Mouse (Mus musculus): ENCODE results near the gene Rassf10. TPM values are rescaled to one million over a fixed set of nuclear protein-coding genes. Genes with fewer than 3 reads are reported as not detected.
A peak's percentile ranks its signal among the peaks of the same experiment; 100 is the strongest.
"Not testable (repeated sequence)": the region's sequence is repeated elsewhere in the genome, so short reads cannot be mapped to it uniquely, and the experiment has no call there.

The Rassf10 gene
- 1 to 10 TPM; 1.4 to 1.6 TPM for total RNA-seq (2021)

DNA sequence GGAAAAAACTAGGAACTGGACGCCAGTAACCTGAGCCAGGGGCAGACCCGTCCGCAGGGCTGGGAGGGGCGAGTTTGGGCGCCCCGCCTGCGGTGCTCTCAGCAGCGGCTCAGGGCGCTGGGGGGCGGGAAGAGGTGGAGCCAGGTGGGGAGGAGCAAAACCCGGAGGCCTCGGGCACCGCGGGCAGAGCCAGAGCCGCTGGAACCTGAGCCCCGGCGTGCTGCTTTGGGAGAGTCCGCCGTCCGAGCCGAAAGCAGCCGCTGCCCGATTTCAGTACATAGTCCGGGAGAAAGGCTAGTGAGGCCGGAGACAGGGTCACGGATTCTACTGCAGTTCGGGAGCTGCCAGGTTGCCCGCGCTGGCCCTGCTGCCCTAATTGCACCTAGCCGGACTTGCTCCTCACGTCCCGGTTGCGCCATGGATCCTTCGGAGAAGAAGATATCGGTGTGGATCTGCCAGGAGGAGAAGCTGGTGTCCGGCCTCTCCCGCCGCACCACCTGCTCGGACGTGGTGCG, at the start of gene Rassf10:
Gene Rassf10, plus strand, starts transcription at position 186 of the 515 bp plus-strand sequence.
- peak; percentile 38 to 44 for DNase-seq

DNA sequence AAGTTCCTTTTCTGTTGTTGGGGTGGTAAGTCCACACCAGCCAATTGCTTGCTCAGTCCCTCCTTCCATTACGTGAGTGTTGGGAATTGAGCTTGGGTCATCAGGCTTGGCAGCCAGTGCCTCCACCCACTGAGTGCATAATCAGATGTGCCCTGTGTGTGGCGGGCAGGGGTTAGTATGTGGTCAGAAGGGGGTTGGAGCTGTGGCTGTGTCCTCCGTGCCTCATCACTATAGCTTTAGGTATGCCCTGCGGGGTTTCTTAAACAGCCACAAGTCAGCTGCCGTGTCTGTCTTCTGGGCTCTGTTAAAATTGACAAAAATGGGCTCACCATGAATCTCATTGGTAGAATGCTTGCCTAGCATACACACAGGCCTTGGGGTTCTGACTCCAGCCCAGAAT, 46.9 kb upstream of the Rassf10 start:
- DNase-seq = no peak

DNA sequence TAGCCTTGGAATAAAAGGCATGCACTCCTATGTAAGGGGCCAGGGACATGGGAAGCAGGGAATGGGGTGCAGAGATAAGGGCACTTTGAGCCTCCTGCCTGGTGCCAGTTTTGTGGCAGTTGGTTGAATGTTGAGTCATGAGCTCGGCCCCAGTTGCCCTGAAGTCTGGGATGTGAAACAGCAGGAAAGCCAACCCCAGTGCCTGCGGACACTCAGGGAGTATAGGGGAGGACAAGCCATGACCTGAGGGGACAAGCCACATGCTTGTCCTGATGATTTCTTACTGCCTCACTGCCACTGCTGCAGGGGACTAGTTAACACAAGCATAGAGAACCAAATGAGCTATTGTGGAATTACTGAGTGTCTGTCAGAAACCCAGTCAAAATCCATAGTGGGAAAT, 46.3 kb upstream of the Rassf10 start:
- no peak for DNase-seq

DNA sequence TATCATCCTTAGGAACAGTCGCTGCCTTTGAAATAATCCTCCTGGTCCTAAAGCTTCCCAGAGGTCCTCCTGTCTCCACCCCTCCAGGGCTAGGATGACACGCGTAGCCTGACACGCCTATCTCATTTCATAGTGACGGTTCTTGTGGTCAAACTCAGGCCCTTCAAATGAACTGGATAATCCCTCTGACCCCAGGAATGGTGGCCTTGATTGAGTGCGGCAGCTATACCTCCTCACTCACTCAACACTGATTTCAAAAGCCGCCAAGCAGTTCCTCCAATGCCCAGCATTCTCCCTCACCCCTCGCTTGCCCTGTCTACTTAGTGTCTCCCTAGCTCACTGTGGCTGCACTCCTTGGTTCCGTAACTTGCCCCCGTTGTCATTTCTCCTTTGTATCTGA, 44.6 kb upstream of the Rassf10 start:
- no peak for DNase-seq

DNA sequence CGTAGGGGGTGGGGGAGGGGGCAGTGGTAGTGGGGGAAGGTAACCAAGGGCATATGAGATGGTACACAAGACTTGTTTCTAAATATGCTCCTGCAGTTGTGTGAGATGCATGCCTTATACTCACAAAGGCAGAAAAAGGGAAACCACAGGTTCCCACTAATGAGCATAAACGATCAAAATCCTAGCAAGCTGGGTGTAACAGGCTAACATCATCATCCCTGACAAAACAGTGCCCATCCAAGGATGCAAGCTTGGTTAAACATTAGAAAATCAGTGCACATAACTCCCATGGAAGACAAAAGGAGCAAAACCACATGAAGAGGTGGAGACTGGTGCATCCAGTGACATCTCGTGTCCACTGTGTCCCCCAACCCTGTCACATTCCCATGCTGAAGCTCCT, 40.8 kb upstream of the Rassf10 start:
- no peak for DNase-seq

DNA sequence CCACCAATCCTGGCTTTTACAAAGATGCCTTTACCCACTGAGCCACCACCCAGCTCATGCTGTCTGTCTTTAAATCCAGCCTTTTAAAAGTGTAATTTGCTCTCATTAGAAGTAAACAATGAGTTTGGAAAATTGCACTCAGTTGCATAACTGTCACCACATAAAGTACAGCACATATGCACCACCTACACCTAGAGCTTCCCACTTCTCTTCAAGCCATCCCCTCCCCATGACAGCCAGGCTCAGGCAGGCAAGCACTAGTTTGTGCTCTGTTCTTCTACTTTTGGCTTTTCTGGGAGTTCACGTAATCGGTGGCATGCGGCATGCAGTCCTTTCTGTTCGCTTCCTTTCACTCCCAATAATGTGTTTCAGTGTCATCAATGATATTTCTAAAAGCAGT, 38.2 kb upstream of the Rassf10 start:
- peak; percentile 37 to 41 for DNase-seq

DNA sequence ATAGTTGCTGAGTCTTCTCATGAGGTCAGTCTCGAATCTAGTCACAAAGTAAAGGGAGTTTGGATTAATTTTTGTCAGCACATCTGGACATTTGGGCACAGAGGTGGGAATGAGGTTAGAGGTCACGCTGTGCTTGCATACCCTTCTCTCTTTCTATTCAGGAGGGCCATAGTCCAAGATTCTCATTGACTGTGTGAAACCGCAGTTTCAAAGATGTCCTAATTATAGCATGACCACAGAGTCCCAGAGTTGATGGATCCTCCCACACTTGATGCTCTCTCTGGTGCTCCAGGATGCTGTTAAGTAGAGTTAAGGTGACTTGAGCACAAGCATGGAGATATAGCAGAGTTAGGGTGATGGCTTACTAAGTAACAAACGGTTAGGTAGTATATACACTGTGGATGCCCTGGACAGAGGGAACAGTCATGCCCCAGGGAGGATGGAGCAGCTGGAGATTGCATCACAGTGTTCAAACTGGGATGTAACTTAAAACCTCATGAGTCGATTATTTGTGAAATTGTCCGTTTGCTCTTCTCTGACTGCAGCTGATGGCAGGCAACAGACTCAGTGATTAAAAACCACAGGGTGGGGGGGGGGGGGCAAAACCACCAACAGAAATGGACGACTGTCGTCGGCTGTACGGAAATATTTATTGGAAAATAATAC, 36.0 kb upstream of the Rassf10 start:
- no peak for DNase-seq

DNA sequence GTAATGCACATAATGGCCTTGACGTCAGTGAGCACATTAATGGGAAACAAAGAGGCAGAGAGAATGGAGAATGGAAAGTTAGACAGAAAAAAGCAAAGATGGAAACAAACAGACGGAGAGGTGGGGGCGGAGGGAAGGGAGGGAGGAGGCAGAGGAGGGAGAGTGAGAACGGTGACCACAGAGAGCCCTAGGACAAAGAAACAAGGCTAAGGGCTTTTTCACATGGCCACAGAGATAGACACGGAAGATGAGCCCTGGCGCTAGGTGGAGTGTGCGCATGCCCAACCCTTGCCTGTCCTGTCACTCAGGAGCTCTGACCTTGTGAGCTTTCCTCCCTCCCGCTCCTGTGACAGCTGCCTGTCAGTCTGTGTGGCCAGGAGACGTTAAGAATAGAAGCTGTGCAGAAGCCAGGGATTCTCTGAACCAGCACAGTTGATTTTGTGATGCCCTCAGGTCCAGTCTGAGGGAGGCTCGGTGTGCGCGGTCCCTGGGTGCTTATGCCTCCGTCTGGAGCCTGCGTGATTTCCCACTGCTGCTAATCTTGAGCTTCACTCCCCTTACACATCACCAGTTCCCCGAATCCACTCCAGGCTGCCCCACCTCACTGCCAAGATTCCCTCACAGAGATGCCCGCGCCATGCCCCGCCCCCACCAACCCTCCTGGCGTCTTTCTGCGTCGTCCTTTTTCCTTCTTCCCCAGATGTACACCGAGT, 35.3 kb upstream of the Rassf10 start:
- DNase-seq = peak; percentile 12 to 37

DNA sequence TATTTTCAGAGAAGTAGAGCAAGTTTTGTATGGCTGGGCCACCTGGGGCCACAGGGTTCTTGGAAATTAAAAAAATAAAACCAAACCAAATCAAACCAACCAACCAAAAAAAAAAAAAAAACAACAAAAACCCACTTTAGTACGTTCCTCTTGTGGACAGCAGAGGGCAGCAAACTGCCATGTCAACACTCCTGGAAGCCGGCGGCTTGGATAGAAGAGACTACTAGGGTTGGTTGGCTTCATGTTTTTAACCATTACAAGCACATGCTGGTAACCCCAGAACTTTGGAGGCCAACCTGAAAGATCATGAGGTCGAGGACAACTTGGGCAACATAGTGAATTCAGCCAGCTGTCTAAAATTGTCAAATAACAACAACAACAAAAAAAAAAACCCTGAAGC, 33.9 kb upstream of the Rassf10 start:
- peak; percentile 23 to 41 for DNase-seq

DNA sequence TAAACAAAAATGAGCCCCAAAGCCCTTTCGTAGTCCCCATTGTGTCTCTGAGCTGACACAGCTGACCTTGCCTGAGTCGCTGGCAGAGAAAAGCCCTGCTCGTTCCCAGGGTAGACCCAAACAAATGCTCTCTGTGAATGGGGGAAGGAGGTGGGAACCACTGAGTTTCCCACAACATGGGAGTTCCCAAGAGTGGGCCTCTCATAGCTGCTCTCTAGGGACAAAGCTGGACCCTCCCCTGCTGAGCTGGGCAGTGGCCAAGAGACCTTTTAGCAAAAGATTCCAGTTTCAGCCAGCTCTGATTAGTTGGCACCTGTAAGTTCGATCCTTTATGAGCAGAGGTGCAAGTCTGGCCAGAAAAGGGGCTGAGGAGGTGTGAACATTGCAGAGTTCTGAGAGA, 31.0 kb upstream of the Rassf10 start:
- no peak for DNase-seq

DNA sequence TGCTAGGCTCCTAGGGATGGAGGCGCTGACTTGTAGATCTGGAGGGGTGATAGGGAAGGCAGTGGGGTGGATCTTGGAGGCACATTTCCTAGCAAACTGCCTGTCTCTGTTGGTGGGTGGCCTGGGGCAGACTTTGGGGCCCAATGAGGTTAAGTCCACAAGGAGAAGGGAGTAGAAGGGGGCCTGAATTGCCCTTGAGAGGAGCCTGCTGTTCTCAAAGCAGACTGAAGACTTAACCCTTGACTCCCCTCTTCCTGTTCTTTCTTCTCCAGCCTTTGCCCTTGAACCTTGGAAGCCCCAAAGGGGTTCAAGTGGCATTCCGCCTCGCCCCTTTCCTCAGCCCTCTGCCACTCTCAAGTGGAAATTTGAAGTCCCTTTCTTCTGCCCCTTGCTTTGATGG, 30.1 kb upstream of the Rassf10 start:
- DNase-seq = no peak

DNA sequence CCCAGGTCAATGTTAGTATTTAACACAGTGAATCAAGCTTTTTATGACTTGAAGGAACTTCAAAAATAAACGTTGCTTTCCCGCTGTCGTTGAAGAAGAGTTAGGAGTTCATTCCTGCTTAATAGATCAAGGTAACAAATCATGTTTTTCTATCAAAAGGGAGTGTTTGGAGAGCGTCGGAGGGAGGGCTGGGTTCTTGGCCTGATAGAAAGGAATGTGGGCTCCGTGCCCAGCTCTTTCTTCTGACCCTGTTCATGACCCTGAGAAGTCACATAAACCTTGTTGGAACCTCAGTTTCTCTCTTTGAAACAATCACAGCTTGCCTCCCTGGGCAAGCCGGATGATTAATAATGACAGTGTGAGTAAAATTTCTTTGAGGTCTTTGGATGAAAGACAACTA, 23.1 kb upstream of the Rassf10 start:
- no peak for DNase-seq

DNA sequence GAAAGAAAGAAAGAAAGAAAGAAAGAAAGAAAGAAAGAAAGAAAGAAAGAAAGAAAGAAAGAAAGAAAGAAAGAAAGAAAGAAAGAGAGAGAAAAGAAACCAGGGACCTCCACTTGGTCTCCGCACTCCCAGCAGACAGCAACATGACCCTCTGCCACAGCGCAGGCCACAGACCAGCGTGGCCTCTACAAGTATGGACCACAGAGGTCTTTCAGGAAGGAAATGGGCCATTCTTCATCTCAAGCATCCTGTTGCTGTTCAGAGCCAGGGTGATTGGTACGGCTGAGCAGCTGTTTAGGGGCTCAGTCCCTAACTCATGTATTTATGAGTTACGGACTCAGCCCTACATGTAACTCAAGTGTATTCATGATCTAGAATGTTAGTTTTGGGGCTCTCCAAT, 17.9 kb upstream of the Rassf10 start:
- not testable (repeated sequence) for DNase-seq

DNA sequence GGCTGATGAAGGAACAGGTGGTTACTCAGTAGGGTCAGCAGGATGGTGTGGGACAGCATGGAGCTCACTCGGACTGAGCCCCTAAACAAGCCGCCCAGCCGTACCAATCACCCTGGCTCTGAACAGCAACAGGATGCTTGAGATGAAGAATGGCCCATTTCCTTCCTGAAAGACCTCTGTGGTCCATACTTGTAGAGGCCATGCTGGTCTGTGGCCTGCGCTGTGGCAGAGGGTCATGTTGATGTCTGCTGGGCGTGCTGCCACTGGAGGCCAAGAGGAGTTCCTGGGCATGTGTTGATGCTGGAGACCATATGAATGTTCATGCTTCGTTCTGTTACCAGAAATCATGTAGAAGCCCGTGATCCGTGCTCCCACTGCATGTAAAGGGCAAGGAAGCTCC, 16.7 kb upstream of the Rassf10 start:
- no peak for DNase-seq

DNA sequence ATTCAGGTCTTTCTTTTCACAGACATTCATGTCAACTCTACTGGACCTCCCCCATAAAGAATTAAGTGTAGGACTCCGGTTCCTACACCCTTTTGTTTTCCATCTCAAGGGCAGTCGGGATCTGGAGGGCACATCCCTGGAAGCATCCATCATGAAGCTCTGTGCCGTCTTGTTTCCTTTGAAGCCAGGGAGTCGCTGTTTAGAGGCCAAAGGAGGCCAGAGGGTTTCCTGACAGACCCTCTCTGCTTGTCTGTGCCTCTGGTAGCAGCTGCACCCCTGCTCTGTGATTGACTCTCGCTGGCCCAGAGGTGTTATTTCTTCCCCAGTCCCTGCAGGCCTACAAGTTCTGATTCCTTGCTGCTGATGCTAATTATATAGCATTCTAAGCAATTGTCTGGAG, 14.8 kb upstream of the Rassf10 start:
- DNase-seq = no peak

DNA sequence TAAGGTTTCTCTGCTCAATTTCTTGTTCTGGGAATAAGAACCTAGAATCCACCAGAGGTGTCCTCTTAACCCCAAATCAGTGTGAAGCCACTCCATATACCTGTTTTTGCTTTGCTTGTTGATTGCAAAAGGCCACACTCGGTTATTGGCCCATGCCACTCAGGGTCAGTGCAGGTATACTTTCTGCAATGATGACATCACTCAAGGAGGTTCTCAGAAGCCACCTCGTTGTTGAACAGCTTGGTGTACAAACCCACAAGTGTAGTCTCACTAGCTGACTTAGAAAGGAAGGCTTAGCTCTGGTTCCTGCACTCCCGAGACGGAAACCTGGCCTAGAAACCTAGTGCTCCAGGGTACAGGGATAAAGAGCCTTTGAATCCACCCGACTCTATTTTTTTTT, 11.2 kb upstream of the Rassf10 start:
- DNase-seq = no peak

DNA sequence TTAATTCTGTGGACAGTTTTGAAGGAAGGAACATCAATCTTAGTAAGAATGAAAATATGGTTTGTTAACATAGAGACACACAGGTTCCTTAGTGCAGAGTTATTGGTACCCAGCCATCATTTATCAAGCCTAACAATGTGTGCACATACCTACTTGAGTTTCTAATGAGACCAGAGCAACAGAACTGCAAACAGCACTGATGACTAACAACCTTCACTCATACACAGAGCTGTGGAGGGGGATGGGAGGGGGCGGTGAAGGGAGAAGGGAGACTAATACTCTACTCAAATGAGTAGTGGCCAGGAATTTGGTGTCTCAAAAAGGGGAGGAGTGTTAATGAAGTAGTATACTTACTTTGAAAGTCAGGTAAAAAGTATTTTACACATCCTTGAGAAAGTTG, 10.7 kb upstream of the Rassf10 start:
- no peak for DNase-seq

DNA sequence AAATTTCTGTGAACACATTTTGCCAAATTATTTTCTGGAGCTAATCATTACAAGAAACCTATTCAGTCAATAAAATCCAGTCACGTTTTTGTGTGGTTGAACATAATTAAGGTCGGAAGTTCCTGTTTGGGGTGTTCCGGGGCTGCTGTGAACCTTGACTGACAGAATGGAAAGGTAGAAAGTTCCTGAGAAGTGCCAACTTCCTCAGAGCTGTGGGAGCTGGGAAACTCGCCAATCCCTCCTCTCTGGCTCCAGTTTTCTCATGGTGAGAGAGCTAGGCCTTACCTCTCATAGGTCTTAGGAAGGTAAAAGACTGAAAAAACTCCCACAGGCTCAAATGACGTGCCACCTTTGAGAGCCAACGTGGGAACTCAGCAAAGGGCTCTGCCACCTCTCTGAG, 7.1 kb upstream of the Rassf10 start:
- no peak for DNase-seq

DNA sequence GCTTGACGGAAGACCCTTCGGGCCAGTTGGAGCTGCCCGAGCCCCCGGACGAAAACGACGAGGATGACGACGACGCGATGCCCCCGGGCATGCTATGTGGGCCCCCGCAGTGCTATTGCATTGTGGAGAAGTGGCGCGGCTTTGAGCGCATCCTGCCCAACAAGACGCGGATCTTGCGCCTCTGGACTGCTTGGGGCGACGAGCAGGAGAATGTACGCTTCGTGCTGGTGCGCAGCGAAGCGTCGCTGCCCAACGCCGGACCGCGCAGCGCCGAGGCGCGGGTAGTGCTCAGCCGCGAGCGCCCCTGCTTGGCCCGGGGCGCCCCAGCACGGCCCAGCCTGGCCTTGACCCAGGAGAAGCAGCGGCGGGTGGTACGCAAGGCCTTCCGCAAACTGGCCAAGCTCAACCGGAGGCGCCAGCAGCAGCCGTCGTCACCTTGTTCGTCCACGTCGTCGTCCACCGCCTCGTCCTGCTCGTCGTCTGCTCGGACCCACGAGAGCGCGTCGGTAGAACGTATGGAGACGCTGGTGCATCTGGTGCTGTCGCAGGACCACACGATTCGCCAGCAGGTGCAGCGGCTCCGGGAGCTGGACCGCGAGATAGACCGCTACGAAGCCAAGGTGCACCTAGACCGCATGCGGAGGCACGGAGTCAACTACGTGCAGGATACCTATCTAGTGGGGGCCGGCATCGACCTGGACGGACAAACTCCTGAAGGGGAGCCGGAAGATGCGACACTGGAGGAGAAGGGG, 765 bp downstream of the Rassf10 start:
- no peak for DNase-seq

DNA sequence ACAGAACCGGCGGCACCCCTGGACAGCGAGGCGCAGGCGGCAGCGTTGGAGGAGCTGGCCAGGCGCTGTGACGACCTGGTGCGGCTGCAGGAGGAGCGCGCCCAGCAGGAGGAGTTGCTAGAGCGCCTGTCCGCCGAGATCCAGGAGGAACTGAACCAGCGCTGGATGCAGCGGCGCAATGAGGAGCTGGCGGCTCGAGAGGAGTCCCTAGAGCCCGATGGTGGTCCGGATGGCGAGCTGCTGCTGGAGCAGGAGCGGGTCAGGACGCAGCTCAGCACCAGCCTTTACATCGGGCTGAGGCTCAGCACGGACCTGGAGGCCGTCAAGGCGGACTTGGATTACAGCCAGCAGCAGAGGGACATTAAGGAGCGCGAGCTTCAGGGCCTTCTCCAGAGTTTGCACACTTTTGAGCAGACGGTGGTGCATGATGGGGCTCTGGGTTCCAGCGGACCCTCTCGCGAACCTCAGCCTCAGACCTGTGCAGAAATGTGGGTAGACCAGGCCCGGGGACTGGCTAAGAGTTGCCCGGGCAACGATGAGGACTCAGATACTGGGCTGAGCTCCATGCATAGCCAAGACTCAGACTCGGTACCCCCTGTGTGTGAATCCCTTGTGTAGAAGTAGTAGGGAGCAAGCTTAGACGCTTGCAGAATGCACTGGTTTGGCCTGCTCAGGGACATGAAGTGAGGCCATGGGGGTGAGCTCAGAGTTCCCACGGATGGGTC, 1.5 kb downstream of the Rassf10 start:
- DNase-seq = peak in 1 of 2 experiments; percentile 5

DNA sequence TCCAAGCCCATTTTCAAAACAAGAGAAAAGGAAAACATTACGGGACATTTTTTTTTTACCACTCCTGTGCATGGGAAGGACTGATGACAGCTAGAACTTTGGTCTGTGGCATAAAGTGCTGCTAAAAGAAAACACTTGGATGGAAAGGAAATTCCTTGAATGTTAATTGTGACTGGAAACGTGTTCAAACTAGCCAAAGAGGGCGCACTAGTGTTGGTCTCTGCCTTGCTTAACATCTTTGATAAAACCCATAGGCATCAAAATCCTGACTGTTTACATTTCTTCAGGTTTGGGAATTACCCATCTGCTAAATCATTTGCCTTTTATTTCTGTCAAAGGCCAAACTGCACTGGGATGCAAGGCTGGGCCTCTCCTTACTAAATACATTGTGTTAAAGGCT, 2.2 kb downstream of the Rassf10 start:
- no peak for DNase-seq

DNA sequence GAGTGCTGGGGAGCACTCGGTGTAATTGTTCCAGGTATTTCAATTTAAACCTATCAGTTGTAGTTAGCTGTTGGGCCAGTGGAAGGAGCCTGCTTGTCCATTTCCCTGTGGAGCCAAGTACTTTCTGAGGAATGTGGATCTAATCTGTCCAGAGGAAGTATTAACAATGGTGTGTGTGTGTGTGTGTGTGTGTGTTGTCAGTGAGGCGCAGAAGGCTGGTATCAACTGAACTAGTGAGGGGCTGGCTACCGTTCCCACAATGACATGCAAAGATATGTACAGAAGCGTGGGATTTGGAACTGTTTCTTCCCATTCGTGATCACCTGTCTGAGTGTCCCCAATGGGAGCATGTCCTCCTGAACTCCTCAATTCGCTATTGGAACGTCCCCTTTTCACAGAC, 3.2 kb downstream of the Rassf10 start:
- DNase-seq = no peak

DNA sequence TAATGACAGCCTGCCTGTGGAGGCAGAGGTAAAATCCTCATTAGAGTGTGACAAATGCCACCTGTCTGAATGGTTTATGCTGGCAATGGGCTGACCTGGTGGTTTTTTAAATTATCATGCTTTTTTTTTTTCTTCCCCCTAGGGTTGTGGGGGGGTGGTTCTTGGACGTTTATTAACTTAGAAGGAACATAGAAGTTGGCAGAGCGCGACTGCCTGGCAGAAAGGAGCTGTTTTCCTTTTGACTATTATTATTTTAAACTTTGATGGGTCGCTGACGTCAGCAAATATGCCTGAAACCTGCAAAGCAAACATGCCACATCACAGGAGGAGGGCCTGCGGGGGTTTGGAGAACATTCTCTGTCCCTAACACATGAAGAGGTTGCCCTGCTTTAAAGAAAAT, 3.9 kb downstream of the Rassf10 start:
- no peak for DNase-seq

All from layer of hippocampus, postnatal 36 days (tissue).